Mouse (Mus musculus) ES-E14 (cell line): ENCODE results near the gene Acot11. TPM values are rescaled to one million over a fixed set of nuclear protein-coding genes. Genes with fewer than 3 reads are reported as not detected.

Experiments used
- DNase-seq: peaks from one replicate; pipeline ENCODE4 v3.0.0-alpha.2; 2013; ENCODE audit warnings: low read depth, low spot score
- H3K27ac ChIP-seq: 2 replicates; pipeline ENCODE4 v1.5.1; 2012; ENCODE audit warnings: low read depth, mild to moderate bottlenecking, low read length, moderate library complexity, mixed read lengths; ENCODE audit not compliant: poor library complexity, insufficient read depth, severe bottlenecking
- H3K36me3 ChIP-seq: 2 replicates; pipeline ENCODE4 v1.6.1; 2012; ENCODE audit warnings: mild to moderate bottlenecking, low read length, moderate library complexity, mixed read lengths; ENCODE audit not compliant: control insufficient read depth, poor library complexity, insufficient read depth, severe bottlenecking
- H3K4me1 ChIP-seq, 2 experiments: fragments of 150-350 bp in 1 of 2; sonication (generic) in 1 of 2; 2 replicates each; pipeline ENCODE4 v1.6.1; 2012; ENCODE audit warnings: low read length in 2 of 2, mild to moderate bottlenecking in 1 of 2, mixed read lengths in 1 of 2; ENCODE audit not compliant: control insufficient read depth in 2 of 2, insufficient read depth in 2 of 2, poor library complexity in 1 of 2
- H3K4me3 ChIP-seq, 2 experiments: fragments of 150-350 bp in 1 of 2; sonication (generic) in 1 of 2; 2 replicates each; pipeline ENCODE4 v1.5.1; 2012; ENCODE audit warnings: low read length in 2 of 2, low read depth in 1 of 2, mild to moderate bottlenecking in 1 of 2, mixed read lengths in 1 of 2; ENCODE audit not compliant: insufficient read depth in 1 of 2, poor library complexity in 1 of 2, severe bottlenecking in 1 of 2
- H3K9ac ChIP-seq: 2 replicates; pipeline ENCODE4 v1.6.1; 2012; ENCODE audit warnings: low read depth, mild to moderate bottlenecking, low read length, mixed read lengths; ENCODE audit not compliant: poor library complexity, insufficient read depth, severe bottlenecking
- H3K9me3 ChIP-seq: fragments of 150-350 bp; sonication (generic); 2 replicates; pipeline ENCODE4 v1.6.1; 2012; ENCODE audit warnings: low read depth, mild to moderate bottlenecking, low read length; ENCODE audit not compliant: control insufficient read depth, insufficient read depth
- CHD2 ChIP-seq: IDR thresholded peaks from 2 replicates; pipeline ENCODE4 v1.6.1; 2014; ENCODE audit warnings: mild to moderate bottlenecking, low read depth, low read length, inconsistent platforms
- HCFC1 ChIP-seq: IDR thresholded peaks from 2 replicates; pipeline ENCODE4 v1.6.1; 2012; ENCODE audit warnings: low read length, inconsistent platforms, borderline replicate concordance; ENCODE audit not compliant: insufficient read depth
- MAFK ChIP-seq: IDR thresholded peaks from 2 replicates; pipeline ENCODE4 v1.6.1; 2014; ENCODE audit warnings: mild to moderate bottlenecking, low read depth, low read length, inconsistent platforms; ENCODE audit not compliant: insufficient read depth
- ZC3H11A ChIP-seq: IDR thresholded peaks from 2 replicates; pipeline ENCODE4 v1.6.1; 2012; ENCODE audit warnings: low read depth, mild to moderate bottlenecking, inconsistent platforms, low read length, borderline replicate concordance
- ZNF384 ChIP-seq: IDR thresholded peaks from 2 replicates; pipeline ENCODE4 v1.6.1; 2012; ENCODE audit warnings: low read depth, low read length, inconsistent platforms
- in situ Hi-C, 2 experiments: fragments of 600-800 bp; cut with MboI; formaldehyde crosslinking; loops; one replicate each; pipeline ENCODE4 v1.15.1; 2025; ENCODE audit warnings: low sequenced_read_pairs in 2 of 2, inconsistent platforms in 1 of 2; ENCODE audit not compliant: unreplicated experiment in 2 of 2
- total RNA-seq: library from RNA; depleted of rRNA; stranded (reverse); fragments of 300-350 nt; gene quantifications from 2 replicates; pipeline ENCODE4 v1.2.3, GENCODE M21; 2012

Acot11 gene
- total RNA-seq, 1 experiment, result 2.5 TPM

GRCm38 (mm10) chr4:106769306-106769705, 35.5 kb downstream of the Acot11 start:
- in situ Hi-C loops, result no loop called here
- no peak for TF ChIP-seq ZC3H11A
- no peak for TF ChIP-seq HCFC1
- TF ChIP-seq CHD2, result no peak
- TF ChIP-seq ZNF384, result no peak
- TF ChIP-seq MAFK, result no peak
- H3K27ac ChIP-seq, result no peak overlapping the region

DNA sequence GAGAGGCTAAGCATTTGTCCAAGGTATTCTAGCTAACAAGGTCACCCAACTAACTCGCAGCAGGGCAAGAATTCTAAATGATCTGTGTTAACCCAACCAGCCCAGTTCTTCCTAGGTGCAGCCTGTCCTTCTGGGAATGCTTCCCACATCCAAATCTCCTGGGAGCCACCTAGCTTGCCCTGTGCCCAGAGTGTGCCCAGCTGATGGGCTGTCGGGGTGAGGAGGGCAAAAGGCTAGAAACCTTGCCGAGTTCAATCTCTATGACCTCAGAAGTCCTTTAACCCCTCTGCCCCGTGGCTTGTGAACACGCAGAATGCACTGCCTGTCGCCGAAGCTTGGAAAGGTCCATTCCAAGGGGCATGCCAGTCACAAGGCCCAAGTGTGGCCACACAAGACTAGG, 40.6 kb downstream of the Acot11 start:
- Histone ChIP-seq H3K9me3 (no peaks in the 10 kb centered on the region), H3K36me3 (no peaks in the 10 kb centered on the region), H3K4me1 (no peaks in the 10 kb centered on the region), H3K27ac (no peak overlapping the region), H3K4me3 (no peak overlapping the region), H3K9ac (no peak overlapping the region)
- no peak for DNase-seq
- TF ChIP-seq MAFK (no peak), ZC3H11A (no peak), ZNF384 (no peak), HCFC1 (no peak)
- in situ Hi-C loops, result no loop called here

More at GRCm38 (mm10) chr4:106769306-106769705, 35.5 kb downstream of the Acot11 start:
- no peaks in the 10 kb centered on the region for H3K9me3 ChIP-seq
- H3K4me3 ChIP-seq, result no peak overlapping the region
- no peak for DNase-seq
- H3K4me1 ChIP-seq, result no peaks in the 10 kb centered on the region
- H3K9ac ChIP-seq, result no peak overlapping the region
- no peaks in the 10 kb centered on the region for H3K36me3 ChIP-seq

DNA sequence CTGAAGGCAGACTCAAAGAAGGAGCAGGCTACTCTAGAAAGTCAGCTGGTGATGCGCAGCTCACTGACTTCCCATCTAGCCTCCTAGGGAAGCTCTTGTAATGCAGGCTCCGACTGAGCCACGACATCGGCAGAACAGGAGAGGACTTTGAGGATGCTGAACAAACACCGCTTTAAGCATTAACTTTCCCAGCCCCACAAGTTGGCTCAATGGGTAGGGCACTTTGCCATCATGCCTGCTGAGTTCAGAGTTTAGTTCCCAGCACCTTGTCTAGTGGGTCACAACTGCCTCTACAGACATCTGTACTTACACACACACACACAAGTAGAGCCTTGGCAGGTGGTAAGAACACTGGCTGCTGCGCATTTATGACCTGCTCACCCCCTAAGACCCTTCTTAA, 53.1 kb downstream of the Acot11 start:
- Histone ChIP-seq H3K36me3 (no peaks in the 10 kb centered on the region), H3K9ac (no peak overlapping the region), H3K27ac (no peak overlapping the region), H3K4me1 (peaks cover 0 to 2% of the 10 kb centered on the region in 2 experiments; a peak in 1 of 4 replicates), H3K9me3 (no peaks in the 10 kb centered on the region), H3K4me3 (no peak overlapping the region)
- DNase-seq, result no peak
- TF ChIP-seq MAFK (no peak), HCFC1 (no peak), ZC3H11A (no peak), CHD2 (no peak), ZNF384 (no peak)
- in situ Hi-C loops, result no loop called here

DNA sequence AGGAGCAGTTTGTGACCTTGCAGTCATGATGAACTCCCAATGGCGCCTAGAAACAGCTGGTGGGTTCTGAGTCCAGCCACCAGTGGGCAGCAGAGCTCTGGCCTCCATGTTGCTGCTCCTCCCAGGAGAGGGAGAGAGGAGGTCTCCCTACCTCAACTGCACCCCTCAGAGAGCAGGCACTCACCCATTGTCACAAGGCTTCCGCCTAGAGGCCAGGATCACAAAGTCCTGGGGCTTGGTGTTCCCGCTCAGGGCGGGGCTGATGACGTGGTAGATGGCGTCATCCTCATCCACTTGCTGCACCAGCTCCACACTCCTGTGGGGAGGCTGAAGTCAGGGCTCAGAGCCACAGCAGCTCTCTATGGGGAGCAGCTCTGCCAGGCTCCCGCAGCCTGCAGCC, 55.1 kb downstream of the Acot11 start:
- peak; percentile 56 for DNase-seq
- no peak overlapping the region for H3K27ac ChIP-seq
- peaks cover 0 to 2% of the 10 kb centered on the region in 2 experiments; a peak in 1 of 4 replicates for H3K4me1 ChIP-seq
- in situ Hi-C loops, result no loop called here
- H3K9me3 ChIP-seq, result no peaks in the 10 kb centered on the region
- no peaks in the 10 kb centered on the region for H3K36me3 ChIP-seq
- TF ChIP-seq ZC3H11A (peak; percentile 74; the same call in 1 of the 2 replicates), MAFK (no peak)
- no peak overlapping the region for H3K4me3 ChIP-seq
- no peak overlapping the region for H3K9ac ChIP-seq

GRCm38 (mm10) chr4:106747001-106747580, 57.7 kb downstream of the Acot11 start:
- H3K9ac ChIP-seq, result no peak overlapping the region
- in situ Hi-C loops, result no loop called here
- no peaks in the 10 kb centered on the region for H3K9me3 ChIP-seq
- H3K4me1 ChIP-seq, result peaks cover 0 to 2% of the 10 kb centered on the region in 2 experiments; a peak in 1 of 4 replicates
- H3K36me3 ChIP-seq, result no peaks in the 10 kb centered on the region
- no peak overlapping the region for H3K27ac ChIP-seq
- no peak for DNase-seq
- no peak for TF ChIP-seq CHD2
- no peak for TF ChIP-seq ZC3H11A
- no peak for TF ChIP-seq HCFC1
- no peak for TF ChIP-seq MAFK
- no peak for TF ChIP-seq ZNF384
- no peak overlapping the region for H3K4me3 ChIP-seq
